17 mouse cellular contexts compared by ENCODE assay signal in the genomic region with DNA sequence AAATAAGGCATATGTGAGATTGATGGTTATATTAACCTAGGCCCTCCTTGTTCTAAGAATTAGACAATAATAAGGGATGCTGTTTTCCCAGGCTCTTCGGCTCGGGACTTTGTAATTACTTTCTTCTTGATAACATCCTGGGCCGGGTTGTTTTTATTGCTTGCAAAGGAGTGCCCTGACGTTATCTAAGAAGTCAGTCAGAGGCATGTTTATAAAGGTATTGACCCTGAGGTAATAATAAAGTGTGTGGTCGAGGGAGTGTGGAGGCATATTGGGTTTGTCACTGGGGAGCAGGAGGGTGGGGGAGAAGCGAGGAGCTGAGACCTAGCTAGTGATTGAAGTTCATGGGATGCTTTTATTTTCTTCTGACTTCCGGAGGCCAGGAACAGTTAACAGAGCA.
"Had no signal": no experiment of that assay in that cellular context is flagged by ENCODE, and none has a peak within 500 bp of the region (broad histone marks: within the 10 kb centered on the region; RNA-seq: fewer than 3 reads in every experiment).

No protein-coding gene starts in this region.

- H3K4me1 ChIP-seq: lung, embryonic 15.5 days; megakaryocyte, embryonic 14.5 days; neural tube, embryonic 12.5 days; stomach, embryonic 15.5 days had no signal

- H3K27me3 ChIP-seq: lung, embryonic 15.5 days; megakaryocyte, embryonic 14.5 days; midbrain, embryonic 15.5 days; neural tube, embryonic 12.5 days; stomach, embryonic 15.5 days had no signal

- H3K4me3 ChIP-seq: lung, embryonic 15.5 days; megakaryocyte, embryonic 14.5 days; midbrain, embryonic 13.5 days; midbrain, embryonic 15.5 days; neural tube, embryonic 12.5 days; stomach, embryonic 15.5 days had no signal

- ATAC-seq: liver, postnatal 0 days; lung, postnatal 0 days; midbrain, embryonic 13.5 days; midbrain, embryonic 15.5 days had no signal

- H3K4me2 ChIP-seq: lung, embryonic 15.5 days; midbrain, embryonic 11.5 days; midbrain, embryonic 13.5 days; midbrain, embryonic 15.5 days; neural tube, embryonic 12.5 days; stomach, embryonic 15.5 days had no signal

- H3K36me3 ChIP-seq: lung, embryonic 15.5 days; midbrain, embryonic 13.5 days; midbrain, embryonic 15.5 days; neural tube, embryonic 12.5 days; stomach, embryonic 15.5 days had no signal

- H3K27ac ChIP-seq: lung, embryonic 15.5 days; macrophage; midbrain, embryonic 13.5 days; midbrain, embryonic 15.5 days; neural tube, embryonic 12.5 days; stomach, embryonic 15.5 days; stomach, postnatal 0 days had no signal

- H3K9ac ChIP-seq: liver, postnatal 0 days; lung, embryonic 15.5 days; midbrain, embryonic 13.5 days; midbrain, embryonic 15.5 days; neural tube, embryonic 12.5 days; stomach, embryonic 15.5 days had no signal

- H3K9me3 ChIP-seq: lung, embryonic 15.5 days; midbrain, embryonic 13.5 days; midbrain, embryonic 15.5 days; neural tube, embryonic 12.5 days; stomach, embryonic 15.5 days had no signal

- DNase-seq: liver, postnatal 0 days; lung, adult 2 months; lung, postnatal 14 days; lung, postnatal 36 days; right cerebral cortex, postnatal 14 days; thymus, adult 2 months; thymus, postnatal 25 days had no signal
